Mouse (Mus musculus) thymus, adult 2 months (tissue): ENCODE data around the gene Ifitm1.

ENCODE experiments used
- CTCF ChIP-seq: fragments of 200-500 bp; IDR thresholded peaks from 2 replicates; pipeline ENCODE4 v1.5.1; 2012; ENCODE audit warnings: mild to moderate bottlenecking, control low read depth, low read length, moderate library complexity, borderline replicate concordance; ENCODE audit not compliant: control insufficient read depth, poor library complexity, insufficient read depth; ENCODE audit errors: extremely low read depth
- POLR2A ChIP-seq: fragments of 200-500 bp; IDR thresholded peaks from 2 replicates; pipeline ENCODE4 v1.6.1; 2012; ENCODE audit warnings: mild to moderate bottlenecking, low read length, control low read depth, moderate library complexity; ENCODE audit not compliant: control insufficient read depth, poor library complexity, insufficient read depth; ENCODE audit errors: extremely low read depth

- TF ChIP-seq CTCF (no peak), POLR2A (no peak)
Observed at GRCm38 (mm10) chr7:140946980-140947379, 20.0 kb upstream of the Ifitm1 start.
